Mouse (Mus musculus) neural tube, embryonic 11.5 days (tissue): ENCODE results near the gene Tmtc1. TPM values are rescaled to one million over a fixed set of nuclear protein-coding genes. Genes with fewer than 3 reads are reported as not detected.

Source experiments
- ATAC-seq: fragments of 200-750 bp; cut with Nextera tagmentation; 2 replicates; pipeline ENCODE4 v1.8.0; 2017; ENCODE audit warnings: moderate number of reproducible peaks, mild to moderate bottlenecking, moderate TSS enrichment, moderate library complexity; ENCODE audit not compliant: insufficient read depth, low FRiP score, low TSS enrichment
- DNase-seq: peaks from one replicate; pipeline ENCODE4 v3.0.0-alpha.2; 2015; ENCODE audit warnings: low spot score
- H3K27ac ChIP-seq: fragments of 300-500 bp; sonication (generic); 2 replicates; pipeline ENCODE4 v1.5.1; 2014; ENCODE audit warnings: low read depth, mild to moderate bottlenecking, low read length
- H3K27me3 ChIP-seq: fragments of 300-500 bp; sonication (generic); 2 replicates; pipeline ENCODE4 v1.6.1; 2014; ENCODE audit warnings: mild to moderate bottlenecking, low read length, mixed read lengths; ENCODE audit not compliant: control insufficient read depth, insufficient read depth
- H3K36me3 ChIP-seq: fragments of 300-500 bp; sonication (generic); 2 replicates; pipeline ENCODE4 v1.6.1; 2014; ENCODE audit warnings: mild to moderate bottlenecking, low read length, moderate library complexity, mixed read lengths; ENCODE audit not compliant: control insufficient read depth, insufficient read depth
- H3K4me1 ChIP-seq: fragments of 300-500 bp; sonication (generic); 2 replicates; pipeline ENCODE4 v1.6.1; 2014; ENCODE audit warnings: low read length, mixed read lengths; ENCODE audit not compliant: control insufficient read depth, insufficient read depth
- H3K4me2 ChIP-seq: fragments of 300-500 bp; sonication (generic); 2 replicates; pipeline ENCODE4 v1.6.1; 2014; ENCODE audit warnings: low read depth, mild to moderate bottlenecking, moderate library complexity
- H3K4me3 ChIP-seq: fragments of 300-500 bp; sonication (generic); 2 replicates; pipeline ENCODE4 v1.5.1; 2014; ENCODE audit warnings: low read depth, low read length
- H3K9ac ChIP-seq: fragments of 300-500 bp; sonication (generic); 2 replicates; pipeline ENCODE4 v1.6.1; 2014; ENCODE audit warnings: mild to moderate bottlenecking, low read length
- H3K9me3 ChIP-seq: fragments of 300-500 bp; sonication (generic); 2 replicates; pipeline ENCODE4 v1.6.1; 2016; ENCODE audit warnings: low read length; ENCODE audit not compliant: control insufficient read depth
- WGBS: fragments of 180-500 bp; shearing (Covaris S2); extraction: QIAGEN DNeasy Blood & Tissue Kit; methylation state at CpG from one replicate; pipeline ENCODE4 v1.1.7; 2014; 5-methylcytosine and 5-hydroxymethylcytosine counted together
- polyA plus RNA-seq: library from polyadenylated mRNA; unstranded; fragments of >200 nt; fragmentation: Nextera tagmentation; extraction: Ambion mirVana; gene quantifications from 2 replicates; pipeline ENCODE4 v1.2.1, GENCODE M21; 2014

Tmtc1 gene
- polyA plus RNA-seq, 1 experiment from 2014 or later, result 1.4 TPM

DNA sequence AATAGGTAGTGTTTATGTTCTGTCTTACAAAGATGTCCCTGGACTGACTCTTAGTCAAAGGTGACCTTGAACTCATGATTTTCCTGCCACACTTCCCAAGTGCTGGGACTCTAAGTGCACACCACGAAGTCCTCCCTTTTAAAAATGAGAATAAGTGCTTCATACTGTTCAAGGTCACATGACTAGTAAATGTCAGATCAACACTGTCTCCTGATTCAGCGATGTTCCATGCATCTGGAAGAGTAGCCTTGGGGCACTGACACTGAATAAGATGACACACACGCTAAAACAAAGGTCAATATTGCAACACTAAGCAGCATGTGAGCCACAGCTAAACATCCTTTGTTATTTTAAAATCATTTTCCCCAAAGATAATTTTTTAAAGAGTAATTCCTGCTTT lies 139.0 kb downstream of the Tmtc1 start:
- H3K4me2 ChIP-seq, result no peak overlapping the region
- ATAC-seq, result no peak
- no peak overlapping the region for H3K4me3 ChIP-seq
- H3K36me3 ChIP-seq, result no peaks in the 10 kb centered on the region
- H3K27ac ChIP-seq, result no peak overlapping the region
- 86% methylated on average over 3 of the region's 3 CpGs for WGBS
- H3K4me1 ChIP-seq, result no peaks in the 10 kb centered on the region
- H3K9me3 ChIP-seq, result no peaks in the 10 kb centered on the region
- no peak for DNase-seq
- no peak overlapping the region for H3K9ac ChIP-seq
- no peaks in the 10 kb centered on the region for H3K27me3 ChIP-seq

DNA sequence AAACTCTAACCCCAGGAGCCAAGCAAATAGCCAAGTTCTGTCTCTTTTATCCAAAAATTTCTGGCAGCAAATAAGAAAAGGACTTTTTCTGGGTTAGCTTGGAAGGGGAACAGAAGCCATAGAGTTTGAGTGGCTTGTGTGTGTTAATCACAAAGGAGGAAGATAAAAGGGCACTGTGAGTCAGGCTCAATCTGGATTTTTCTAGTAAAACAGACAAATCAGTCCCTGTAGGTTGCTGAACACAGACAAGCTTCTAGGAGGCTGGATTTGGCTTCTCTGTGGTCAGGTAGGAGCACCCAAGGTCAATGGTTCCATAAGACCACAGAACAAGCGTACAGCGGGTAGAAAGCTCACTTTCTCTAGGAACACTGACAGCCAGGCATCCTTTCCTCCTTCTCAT lies 141.9 kb downstream of the Tmtc1 start:
- WGBS, result 74% methylated on average over 2 of the region's 2 CpGs
- H3K9ac ChIP-seq, result no peak overlapping the region
- no peaks in the 10 kb centered on the region for H3K36me3 ChIP-seq
- DNase-seq, result no peak
- H3K27ac ChIP-seq, result no peak overlapping the region
- no peaks in the 10 kb centered on the region for H3K4me1 ChIP-seq
- H3K9me3 ChIP-seq, result no peaks in the 10 kb centered on the region
- no peaks in the 10 kb centered on the region for H3K27me3 ChIP-seq
- H3K4me2 ChIP-seq, result no peak overlapping the region
- no peak overlapping the region for H3K4me3 ChIP-seq
- no peak for ATAC-seq

DNA sequence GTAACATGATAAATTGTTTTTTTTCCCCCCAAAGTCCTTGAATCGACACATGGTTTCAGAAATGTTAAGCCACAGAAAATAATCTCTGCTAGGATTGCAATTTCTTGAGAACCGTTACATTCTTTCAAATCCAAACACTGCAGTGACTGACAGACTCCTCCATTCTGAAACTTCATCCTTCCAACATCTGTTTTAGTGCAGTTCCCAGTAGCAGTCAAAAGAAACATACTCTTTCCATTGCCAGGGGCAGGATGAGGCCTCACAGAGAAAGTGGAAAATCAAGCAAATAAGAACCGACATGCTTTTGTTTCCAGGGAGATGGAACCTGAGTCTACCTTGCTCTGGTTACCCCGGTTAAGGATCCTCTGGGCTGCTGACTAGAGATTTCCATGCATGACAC lies 147.1 kb downstream of the Tmtc1 start:
- H3K27me3 ChIP-seq, result no peaks in the 10 kb centered on the region
- no peak overlapping the region for H3K4me3 ChIP-seq
- H3K4me1 ChIP-seq, result peaks cover 3% of the 10 kb centered on the region; the same call in 1 of the 2 replicates
- no peak for DNase-seq
- no peak overlapping the region for H3K27ac ChIP-seq
- no peak overlapping the region for H3K9ac ChIP-seq
- 61% methylated on average over 4 of the region's 4 CpGs for WGBS
- H3K9me3 ChIP-seq, result no peaks in the 10 kb centered on the region
- H3K4me2 ChIP-seq, result no peak overlapping the region
- no peaks in the 10 kb centered on the region for H3K36me3 ChIP-seq
- ATAC-seq, result no peak

DNA sequence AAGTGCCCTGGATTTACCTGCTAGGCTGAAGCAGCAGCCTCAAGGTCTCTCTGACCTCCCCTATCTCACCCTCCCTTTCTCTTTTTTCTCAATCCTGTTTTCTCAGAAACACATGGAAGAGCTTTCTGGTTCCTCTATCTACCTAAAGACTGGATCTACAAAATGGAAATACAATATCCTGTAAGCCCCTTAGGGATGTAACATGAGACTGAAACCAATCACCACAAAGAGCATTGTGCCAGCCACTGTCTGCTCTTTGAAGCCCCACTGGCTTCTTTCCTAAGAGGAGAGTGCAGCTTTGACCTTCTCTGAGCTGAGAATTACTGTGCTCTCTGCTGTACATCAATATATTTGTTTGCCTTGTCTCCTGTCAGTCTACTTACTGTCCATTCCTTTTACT lies 147.8 kb downstream of the Tmtc1 start:
- H3K27ac ChIP-seq, result no peak overlapping the region
- no peaks in the 10 kb centered on the region for H3K27me3 ChIP-seq
- H3K9me3 ChIP-seq, result no peaks in the 10 kb centered on the region
- ATAC-seq (no peak), DNase-seq (no peak)
- no peak overlapping the region for H3K4me3 ChIP-seq
- no peak overlapping the region for H3K4me2 ChIP-seq
- no peak overlapping the region for H3K9ac ChIP-seq
- no peaks in the 10 kb centered on the region for H3K36me3 ChIP-seq
- peaks cover 3% of the 10 kb centered on the region; the same call in 1 of the 2 replicates for H3K4me1 ChIP-seq

DNA sequence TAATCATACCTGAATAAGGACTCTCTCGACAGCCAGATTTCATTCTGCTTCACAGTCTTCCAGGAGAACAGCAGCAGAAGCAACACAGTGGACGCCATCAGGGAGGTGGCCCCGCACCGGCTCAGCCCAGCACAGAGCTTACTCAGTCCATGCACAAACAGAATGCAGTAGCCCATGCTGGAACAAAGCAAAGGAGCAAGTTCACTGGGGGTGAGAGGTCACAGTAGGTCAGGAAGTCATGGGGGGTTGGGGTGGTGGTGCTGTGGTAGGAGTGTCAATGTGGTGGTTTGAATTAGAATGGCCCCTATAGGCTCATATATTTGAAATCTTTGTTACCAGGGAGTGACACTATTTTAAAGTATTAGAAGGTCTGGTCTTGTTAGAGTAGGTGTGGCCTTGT lies 149.7 kb downstream of the Tmtc1 start:
- Histone ChIP-seq H3K4me1 (peaks cover 3% of the 10 kb centered on the region; the same call in 1 of the 2 replicates), H3K27me3 (no peaks in the 10 kb centered on the region), H3K9me3 (no peaks in the 10 kb centered on the region), H3K4me3 (no peak overlapping the region), H3K9ac (no peak overlapping the region), H3K27ac (no peak overlapping the region), H3K4me2 (no peak overlapping the region), H3K36me3 (no peaks in the 10 kb centered on the region)
- DNase-seq (no peak), ATAC-seq (no peak)
- WGBS, result 21% methylated on average over 4 of the region's 4 CpGs

DNA sequence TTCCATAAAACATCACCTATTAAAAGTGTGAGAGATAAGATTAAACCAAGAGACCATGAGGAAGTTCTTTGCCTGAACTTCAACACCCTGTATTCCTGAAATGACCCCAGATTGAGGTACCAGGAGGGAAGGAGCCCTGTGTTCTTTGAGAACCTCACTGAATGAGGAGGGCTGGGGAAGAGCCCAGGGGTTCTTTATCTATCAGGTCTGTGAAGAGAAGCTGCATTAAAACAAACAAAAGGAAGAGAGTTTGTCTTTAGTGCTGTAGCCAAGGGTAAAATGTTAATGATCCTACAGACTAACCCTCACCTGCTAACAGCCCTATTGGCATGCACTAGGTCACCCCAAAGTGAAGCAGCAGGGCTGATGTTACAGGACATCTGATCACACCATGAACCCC lies 153.3 kb downstream of the Tmtc1 start:
- no peaks in the 10 kb centered on the region for H3K36me3 ChIP-seq
- H3K9me3 ChIP-seq, result no peaks in the 10 kb centered on the region
- H3K27ac ChIP-seq, result no peak overlapping the region
- H3K4me2 ChIP-seq, result no peak overlapping the region
- no peak overlapping the region for H3K9ac ChIP-seq
- no peak overlapping the region for H3K4me3 ChIP-seq
- H3K27me3 ChIP-seq, result no peaks in the 10 kb centered on the region
- peaks cover 3% of the 10 kb centered on the region; the same call in 1 of the 2 replicates for H3K4me1 ChIP-seq
- DNase-seq, result no peak
- ATAC-seq, result no peak

DNA sequence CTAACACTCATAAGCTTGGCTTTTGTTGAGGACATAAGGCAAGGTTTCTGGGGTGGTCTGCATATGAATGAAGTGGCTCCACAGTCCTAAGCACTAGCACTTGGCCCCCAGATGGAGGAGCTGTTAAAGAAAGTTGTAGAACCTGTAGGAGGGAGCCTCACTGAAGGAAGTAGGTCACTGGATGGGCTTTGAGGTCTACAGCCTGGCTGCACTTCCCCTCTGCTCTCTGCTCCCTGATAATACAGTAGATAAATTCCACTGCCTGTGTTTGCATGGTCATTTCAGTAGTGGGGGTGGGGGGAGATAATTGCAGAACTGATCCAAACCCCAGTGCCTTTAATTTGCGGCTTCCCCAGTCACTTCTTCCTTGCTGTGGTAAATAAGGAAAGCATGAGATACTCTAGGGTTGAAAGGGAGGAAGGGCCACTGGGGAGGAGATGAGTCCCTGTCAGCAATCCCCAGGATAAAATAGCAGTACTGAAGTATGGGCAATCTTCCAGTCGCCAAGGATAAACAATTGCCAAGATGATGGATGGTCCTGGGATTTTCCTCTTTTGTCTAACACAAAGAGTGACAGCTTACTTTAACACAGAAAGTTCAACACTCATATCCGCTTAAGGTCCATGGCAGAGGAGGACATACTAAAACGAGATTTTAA lies 160.8 kb downstream of the Tmtc1 start:
- no peak overlapping the region for H3K4me3 ChIP-seq
- no peaks in the 10 kb centered on the region for H3K27me3 ChIP-seq
- H3K27ac ChIP-seq, result no peak overlapping the region
- no peaks in the 10 kb centered on the region for H3K9me3 ChIP-seq
- DNase-seq (no peak), ATAC-seq (no peak)
- H3K9ac ChIP-seq, result no peak overlapping the region
- WGBS, result 77% methylated on average over 4 of the region's 4 CpGs
- H3K4me2 ChIP-seq, result no peak overlapping the region
- no peaks in the 10 kb centered on the region for H3K4me1 ChIP-seq
- H3K36me3 ChIP-seq, result no peaks in the 10 kb centered on the region

DNA sequence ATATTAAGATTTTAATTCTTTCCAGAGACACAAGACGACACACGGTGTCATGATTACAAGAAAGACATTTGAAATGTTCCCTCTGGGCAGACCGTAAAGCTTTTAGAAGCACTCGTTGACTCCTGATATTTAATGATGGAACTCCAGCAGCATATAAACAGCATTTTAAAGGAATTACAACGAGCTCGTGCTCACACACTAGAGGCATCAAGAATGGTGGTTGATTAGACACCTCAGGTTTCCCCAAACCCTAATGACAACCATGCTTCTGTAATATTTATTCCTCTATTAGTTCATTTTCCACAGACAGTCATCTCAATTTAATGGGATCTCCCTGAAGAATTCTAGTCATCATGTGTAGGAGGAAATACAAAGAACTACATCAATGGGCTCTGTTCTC lies 164.9 kb downstream of the Tmtc1 start:
- H3K27ac ChIP-seq, result no peak overlapping the region
- no peak for ATAC-seq
- no peak for DNase-seq
- no peak overlapping the region for H3K4me3 ChIP-seq
- H3K4me1 ChIP-seq, result no peaks in the 10 kb centered on the region
- no peaks in the 10 kb centered on the region for H3K9me3 ChIP-seq
- H3K4me2 ChIP-seq, result no peak overlapping the region
- WGBS, result 80% methylated on average over 6 of the region's 6 CpGs
- H3K27me3 ChIP-seq, result no peaks in the 10 kb centered on the region
- no peak overlapping the region for H3K9ac ChIP-seq
- no peaks in the 10 kb centered on the region for H3K36me3 ChIP-seq

DNA sequence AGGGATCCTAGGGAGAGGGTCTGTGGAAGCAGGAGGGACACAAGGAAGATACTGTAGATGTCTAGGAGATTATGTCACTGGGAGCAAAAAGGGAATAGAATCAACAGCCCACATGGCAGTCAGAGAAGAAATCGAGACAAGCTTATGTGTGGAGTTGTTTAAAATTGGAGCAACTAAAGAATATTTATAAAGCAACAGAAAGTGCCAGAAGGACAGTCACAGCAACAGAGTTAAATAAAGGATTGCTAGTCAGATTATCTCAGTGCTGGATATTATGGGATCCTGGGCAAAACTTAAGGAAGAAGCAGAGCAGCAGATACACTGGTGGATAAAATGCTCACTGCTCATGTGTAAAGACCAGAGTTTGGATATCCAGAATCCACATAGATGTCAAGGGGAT lies 167.8 kb downstream of the Tmtc1 start:
- Histone ChIP-seq H3K4me1 (no peaks in the 10 kb centered on the region), H3K27ac (no peak overlapping the region), H3K9ac (no peak overlapping the region), H3K27me3 (no peaks in the 10 kb centered on the region), H3K4me2 (no peak overlapping the region), H3K9me3 (no peaks in the 10 kb centered on the region), H3K4me3 (no peak overlapping the region), H3K36me3 (no peaks in the 10 kb centered on the region)
- DNase-seq (no peak), ATAC-seq (no peak)
- 81% methylated on average over 1 of the region's 1 CpGs for WGBS
